Mouse (Mus musculus): ENCODE measurements around the gene Ndfip2. TPM values are rescaled to one million over a fixed set of nuclear protein-coding genes. Genes with fewer than 3 reads are reported as not detected.

The Ndfip2 gene
- polyA plus RNA-seq, 1 experiment from 2014 or later = 109 TPM

GRCm38 (mm10) chr14:105322829-105323228, 64.5 kb downstream of the Ndfip2 start:
- ATAC-seq (ENCODE audit: low FRiP score, low read depth) = no peak
- Histone ChIP-seq H3K36me3 (no peaks in the 10 kb centered on the region), H3K9ac (no peak overlapping the region), H3K27ac (replicated peaks) (no peak overlapping the region), H3K4me1 (replicated peaks) (no peaks in the 10 kb centered on the region), H3K27me3 (no peaks in the 10 kb centered on the region), H3K4me3 (no peak overlapping the region), H3K9me3 (no peaks in the 10 kb centered on the region), H3K4me2 (no peak overlapping the region)
- WGBS = 51% methylated on average over 5 of the region's 5 CpGs

GRCm38 (mm10) chr14:105323448-105323847, 65.1 kb downstream of the Ndfip2 start:
- H3K4me2 ChIP-seq = no peak overlapping the region
- no peaks in the 10 kb centered on the region for H3K9me3 ChIP-seq
- no peak overlapping the region for H3K4me3 ChIP-seq
- no peaks in the 10 kb centered on the region for H3K27me3 ChIP-seq
- 83% methylated on average over 9 of the region's 9 CpGs for WGBS
- peak; percentile 17; the same call in 1 of the 2 replicates for ATAC-seq (ENCODE audit: low FRiP score, low read depth)
- no peak overlapping the region for H3K27ac ChIP-seq (replicated peaks)
- 0 out of 2 replicates have a peak, but pooled peaks cover 5% of the 10 kb centered on the region for H3K4me1 ChIP-seq (replicated peaks)
- no peaks in the 10 kb centered on the region for H3K36me3 ChIP-seq
- no peak overlapping the region for H3K9ac ChIP-seq

GRCm38 (mm10) chr14:105328397-105329302, 70.3 kb downstream of the Ndfip2 start:
- no peaks in the 10 kb centered on the region for H3K27me3 ChIP-seq
- H3K4me1 ChIP-seq (replicated peaks) = peaks cover 12% of the 10 kb centered on the region
- WGBS = 18% methylated on average over 13 of the region's 13 CpGs
- H3K27ac ChIP-seq (replicated peaks) = peak overlapping the region; percentile 80
- H3K4me2 ChIP-seq = peak overlapping the region; percentile 51
- H3K4me3 ChIP-seq = peak overlapping the region; percentile 22
- no peaks in the 10 kb centered on the region for H3K36me3 ChIP-seq
- no peaks in the 10 kb centered on the region for H3K9me3 ChIP-seq
- peak overlapping the region; percentile 14; the same call in 1 of the 2 replicates for H3K9ac ChIP-seq
- ATAC-seq (ENCODE audit: low FRiP score, low read depth) = peak; percentile 79

- H3K9me3 ChIP-seq = no peaks in the 10 kb centered on the region
- peaks cover 7% of the 10 kb centered on the region for H3K4me1 ChIP-seq (replicated peaks)
- H3K27me3 ChIP-seq = no peaks in the 10 kb centered on the region
- peak; percentile 66; the same call in 1 of the 2 replicates for ATAC-seq (ENCODE audit: low FRiP score, low read depth)
- peak overlapping the region; percentile 49 for H3K4me2 ChIP-seq
- no peaks in the 10 kb centered on the region for H3K36me3 ChIP-seq
- peak overlapping the region; percentile 20 for H3K27ac ChIP-seq (replicated peaks)
- H3K4me3 ChIP-seq = peak overlapping the region; percentile 33
- peak overlapping the region; percentile 37 for H3K9ac ChIP-seq
- 18% methylated on average over 16 of the region's 16 CpGs for WGBS
These were observed 75.2 kb downstream of the Ndfip2 start for GRCm38 (mm10) chr14:105333475-105334094.

- Histone ChIP-seq H3K27me3 (no peaks in the 10 kb centered on the region), H3K4me3 (no peak overlapping the region), H3K4me1 (replicated peaks) (no peaks in the 10 kb centered on the region), H3K27ac (replicated peaks) (no peak overlapping the region), H3K36me3 (no peaks in the 10 kb centered on the region), H3K9me3 (no peaks in the 10 kb centered on the region), H3K4me2 (no peak overlapping the region), H3K9ac (no peak overlapping the region)
- 85% methylated on average over 8 of the region's 8 CpGs for WGBS
- no peak for ATAC-seq (ENCODE audit: low FRiP score, low read depth)
These were observed 83.4 kb downstream of the Ndfip2 start for GRCm38 (mm10) chr14:105341765-105342164.

- ATAC-seq (ENCODE audit: low FRiP score, low read depth) = no peak
- Histone ChIP-seq H3K4me1 (replicated peaks) (no peaks in the 10 kb centered on the region), H3K36me3 (no peaks in the 10 kb centered on the region), H3K9ac (no peak overlapping the region), H3K4me2 (no peak overlapping the region), H3K4me3 (no peak overlapping the region), H3K27ac (replicated peaks) (no peak overlapping the region), H3K9me3 (no peaks in the 10 kb centered on the region), H3K27me3 (no peaks in the 10 kb centered on the region)
- 84% methylated on average over 11 of the region's 11 CpGs for WGBS
These were observed 95.7 kb downstream of the Ndfip2 start for GRCm38 (mm10) chr14:105354121-105354520.

Other genes starting within 250 kb of the Ndfip2 start
- gene Rbm26, start 81.2 kb upstream of the Ndfip2 start, polyA plus RNA-seq (2015; fragmentation: Nextera tagmentation; extraction: Ambion mirVana) = 26.2 and 28.6 TPM in 2 replicates

All from hindbrain, embryonic 15.5 days (tissue).